Mouse (Mus musculus) midbrain, embryonic 16.5 days (tissue): ENCODE measurements around the gene Atp1b4. TPM values are rescaled to one million over a fixed set of nuclear protein-coding genes. Genes with fewer than 3 reads are reported as not detected.
"Not testable (repeated sequence)": the region's sequence is repeated elsewhere in the genome, so short reads cannot be mapped to it uniquely, and the experiment has no call there.

Experiments used
- ATAC-seq: fragments of 200-750 bp; cut with Nextera tagmentation; 2 replicates; pipeline ENCODE4 v1.8.0; 2017; ENCODE audit warnings: moderate TSS enrichment
- H3K27ac ChIP-seq: fragments of 300-500 bp; sonication (generic); 2 replicates; pipeline ENCODE4 v1.5.1; 2014; ENCODE audit warnings: mild to moderate bottlenecking, low read length, mixed read lengths
- H3K27me3 ChIP-seq: fragments of 300-500 bp; sonication (generic); 2 replicates; pipeline ENCODE4 v1.6.1; 2014; ENCODE audit warnings: low read depth, low read length, mixed read lengths; ENCODE audit not compliant: control insufficient read depth, insufficient read depth
- H3K36me3 ChIP-seq: fragments of 300-500 bp; sonication (generic); 2 replicates; pipeline ENCODE4 v1.6.1; 2014; ENCODE audit warnings: mild to moderate bottlenecking, low read length, moderate library complexity, mixed read lengths; ENCODE audit not compliant: control insufficient read depth, insufficient read depth
- H3K4me1 ChIP-seq: fragments of 300-500 bp; sonication (generic); 2 replicates; pipeline ENCODE4 v1.6.1; 2014; ENCODE audit warnings: mild to moderate bottlenecking, low read length, mixed read lengths; ENCODE audit not compliant: control insufficient read depth, insufficient read depth
- H3K4me2 ChIP-seq: fragments of 300-500 bp; sonication (generic); 2 replicates; pipeline ENCODE4 v1.6.1; 2014; ENCODE audit warnings: mild to moderate bottlenecking, low read length, mixed read lengths
- H3K4me3 ChIP-seq: fragments of 300-500 bp; sonication (generic); 2 replicates; pipeline ENCODE4 v1.5.1; 2014; ENCODE audit warnings: low read depth, mild to moderate bottlenecking, low read length, moderate library complexity, mixed read lengths
- H3K9ac ChIP-seq: fragments of 300-500 bp; sonication (generic); 2 replicates; pipeline ENCODE4 v1.6.1; 2014; ENCODE audit warnings: low read depth, low read length, mixed read lengths
- H3K9me3 ChIP-seq: fragments of 300-500 bp; sonication (generic); replicated peaks from 2 replicates; pipeline ENCODE4 v1.6.1; 2014; ENCODE audit warnings: mild to moderate bottlenecking, low read length, mixed read lengths; ENCODE audit not compliant: control insufficient read depth, poor library complexity, severe bottlenecking
- WGBS: fragments of 180-500 bp; shearing (Covaris S2); extraction: QIAGEN DNeasy Blood & Tissue Kit; methylation state at CpG from one replicate; pipeline ENCODE4 v1.1.7; 2014; 5-methylcytosine and 5-hydroxymethylcytosine counted together
- polyA plus RNA-seq: library from polyadenylated mRNA; unstranded; fragments of >200 nt; fragmentation: Nextera tagmentation; extraction: Ambion mirVana; gene quantifications from 2 replicates; pipeline ENCODE4 v1.2.1, GENCODE M21; 2015

Atp1b4 gene
- polyA plus RNA-seq, 1 experiment from 2014 or later: not detected

GRCm38 (mm10) chrX:38364621-38365020, 48.6 kb downstream of the Atp1b4 start:
- H3K9me3 ChIP-seq, H3K27ac ChIP-seq, H3K36me3 ChIP-seq, ATAC-seq, H3K9ac ChIP-seq, H3K27me3 ChIP-seq, H3K4me3 ChIP-seq, H3K4me1 ChIP-seq, H3K4me2 ChIP-seq: not testable (repeated sequence)
- WGBS: 52% methylated on average over 1 of the region's 1 CpGs

GRCm38 (mm10) chrX:38373169-38373568, 57.2 kb downstream of the Atp1b4 start:
- not testable (repeated sequence) for H3K4me3 ChIP-seq, H3K9me3 ChIP-seq, H3K36me3 ChIP-seq, ATAC-seq, H3K27ac ChIP-seq, H3K4me2 ChIP-seq, H3K27me3 ChIP-seq, H3K4me1 ChIP-seq, H3K9ac ChIP-seq
- WGBS: 80% methylated on average over 1 of the region's 1 CpGs

Other genes starting within 250 kb of the Atp1b4 start
- not detected in 2 replicates for gene Rhox10, start 249.7 kb upstream of the Atp1b4 start, polyA plus RNA-seq
- gene Rhox11, start 231.0 kb upstream of the Atp1b4 start, polyA plus RNA-seq: not detected in 2 replicates
- not detected in 2 replicates for gene Rhox12, start 205.3 kb upstream of the Atp1b4 start, polyA plus RNA-seq
- not detected in 2 replicates for gene Rhox13, start 195.0 kb upstream of the Atp1b4 start, polyA plus RNA-seq
- gene Zbtb33, start 126.4 kb upstream of the Atp1b4 start, polyA plus RNA-seq: 3.4 and 4.6 TPM in 2 replicates
- 24.1 and 24.4 TPM in 2 replicates for gene Tmem255a, start 63.7 kb upstream of the Atp1b4 start, polyA plus RNA-seq
- 51.9 and 55.4 TPM in 2 replicates for gene Lamp2, start 140.3 kb downstream of the Atp1b4 start, polyA plus RNA-seq